Mouse (Mus musculus) E14TG2a.4 (cell line): ENCODE results near the gene Mapk11.

Experiments
- CTCF ChIP-seq: conservative IDR thresholded peaks from 2 replicates; pipeline ENCODE4 v1.5.1; 2014; ENCODE audit warnings: low read length
- POU5F1 ChIP-seq: IDR thresholded peaks from 2 replicates; pipeline ENCODE4 v1.6.1; 2014; ENCODE audit warnings: low read length, borderline replicate concordance

DNA sequence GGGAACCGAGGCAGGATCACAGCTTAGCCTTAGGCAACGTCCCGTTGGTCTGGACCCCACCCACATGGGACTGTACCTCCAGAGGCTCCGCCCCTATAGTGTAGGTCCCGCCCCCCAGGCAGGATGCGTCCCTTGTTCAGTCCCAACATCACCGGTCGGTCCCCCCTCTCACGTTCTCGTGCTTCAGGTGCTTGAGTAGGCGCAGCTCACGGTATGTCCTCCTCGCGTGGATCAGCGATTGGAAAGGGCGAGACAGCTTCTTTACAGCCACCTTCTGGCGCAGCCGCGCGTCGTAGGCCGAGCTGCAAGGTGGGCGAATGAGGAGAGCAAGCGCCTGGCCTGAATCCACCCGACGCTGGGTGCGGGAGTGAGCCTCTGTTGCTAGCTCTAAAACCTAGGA is 2.9 kb downstream of the Mapk11 start:
- no peak for TF ChIP-seq CTCF
- TF ChIP-seq POU5F1, result no peak
